8 mouse cellular contexts compared by ENCODE assay signal in the genomic region with DNA sequence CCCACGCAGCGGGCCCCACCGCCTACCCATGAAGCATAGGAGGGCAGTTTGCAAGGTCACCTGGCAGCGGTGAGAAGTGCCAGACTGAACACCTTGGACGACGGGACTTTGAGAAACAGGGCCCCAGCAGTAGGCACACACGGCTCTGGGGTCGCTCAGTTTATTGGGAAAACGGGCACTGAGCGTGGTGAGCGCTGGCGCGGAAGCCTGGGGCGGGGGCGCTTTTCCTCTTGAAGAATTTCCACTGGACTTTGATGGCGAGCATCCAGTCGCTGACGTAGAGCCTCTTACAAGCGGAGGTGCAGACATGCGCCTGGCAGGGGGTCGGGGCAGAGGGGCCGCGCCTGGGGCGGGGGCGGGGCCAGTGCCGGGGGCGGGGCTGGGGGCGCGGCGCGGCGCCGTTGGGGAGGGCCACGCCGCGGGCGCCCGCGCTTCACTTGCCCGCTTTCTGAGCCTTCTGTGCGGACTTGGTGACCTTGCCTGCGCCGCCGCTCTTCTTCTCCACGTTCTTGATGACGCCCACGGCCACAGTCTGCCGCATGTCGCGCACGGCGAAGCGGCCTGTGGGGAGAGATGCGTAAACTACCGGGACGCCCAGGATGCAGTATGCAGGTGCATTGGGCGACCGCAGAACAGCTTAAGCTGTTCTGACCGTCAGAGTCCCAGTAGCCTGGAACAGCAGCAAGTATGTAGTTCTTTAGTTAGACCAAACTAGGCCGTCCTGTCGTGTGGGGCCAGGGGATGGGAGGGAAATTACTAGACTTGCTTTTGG. TPM values are rescaled to one million over a fixed set of nuclear protein-coding genes. Genes with fewer than 3 reads are reported as not detected.
DNase-seq lines count a peak whose midpoint lies in the region; ATAC-seq and TF ChIP-seq lines count a peak whose summit lies in the region.
"Had no signal": no experiment of that assay in that cellular context is flagged by ENCODE, and none has a peak within 500 bp of the region (broad histone marks: within the 10 kb centered on the region; RNA-seq: fewer than 3 reads in every experiment).

No protein-coding gene starts in this region.

- peak overlapping the region; percentile 4 for H3K9ac ChIP-seq in ES-Bruce4 (ENCODE audit: low read depth, poor library complexity, severe bottlenecking)
- H3K9ac ChIP-seq in forebrain, embryonic 15.5 days (replicated peaks): peak overlapping the region; percentile 50
- peak overlapping the region; percentile 46; the same call in 1 of the 2 replicates for H3K9ac ChIP-seq in intestine, embryonic 16.5 days (ENCODE audit: low read depth, low read length)
- no peak overlapping the region for H3K9ac ChIP-seq in liver, postnatal 0 days (replicated peaks)

- no peak for TF ChIP-seq CTCF in ES-Bruce4 (IDR thresholded peaks at IDR 0.05; ENCODE audit: low read depth, low read length)
- TF ChIP-seq CTCF in liver, postnatal 0 days (IDR thresholded peaks at IDR 0.05; ENCODE audit: low read depth): no peak

- peak; percentile 35 for DNase-seq in CD4-positive helper T cell, adult 2 months (ENCODE audit: low read depth, low spot score)
- DNase-seq in liver, postnatal 0 days: no peak
- peak; percentile 64 for DNase-seq in retina, embryonic 14.5 days (ENCODE audit: low spot score)
- no peak for DNase-seq in gastrocnemius, postnatal 14 days

- peak overlapping the region; percentile 58 for H3K4me3 ChIP-seq in ES-Bruce4 (ENCODE audit: low read depth, low read length)
- peak overlapping the region; percentile 50 for H3K4me3 ChIP-seq in forebrain, embryonic 15.5 days
- peak overlapping the region; percentile 49 for H3K4me3 ChIP-seq in intestine, embryonic 16.5 days (ENCODE audit: low read length)
- H3K4me3 ChIP-seq in liver, postnatal 0 days (ENCODE audit: low read depth, low read length): peak overlapping the region; percentile 32; the same call in 1 of the 2 replicates

- peak; percentile 44 for ATAC-seq in forebrain, embryonic 15.5 days (replicated peaks)
- 0 out of 2 replicates have a peak, but pooled peaks have one; percentile 46 for ATAC-seq in intestine, embryonic 16.5 days
- ATAC-seq in liver, postnatal 0 days: no peak

- no peaks in the 10 kb centered on the region for H3K9me3 ChIP-seq in ES-Bruce4 (replicated peaks; ENCODE audit: control insufficient read depth, insufficient read depth, low read length, poor library complexity, severe bottlenecking)
- H3K9me3 ChIP-seq in forebrain, embryonic 15.5 days: no peaks in the 10 kb centered on the region
- no peaks in the 10 kb centered on the region for H3K9me3 ChIP-seq in intestine, embryonic 16.5 days (ENCODE audit: control insufficient read depth, low read length)
- no peaks in the 10 kb centered on the region for H3K9me3 ChIP-seq in liver, postnatal 0 days (ENCODE audit: low read length)

- no peaks in the 10 kb centered on the region for H3K36me3 ChIP-seq in ES-Bruce4 (ENCODE audit: control insufficient read depth, insufficient read depth, low read length, poor library complexity, severe bottlenecking)
- no peaks in the 10 kb centered on the region for H3K36me3 ChIP-seq in forebrain, embryonic 15.5 days
- H3K36me3 ChIP-seq in intestine, embryonic 16.5 days (ENCODE audit: control insufficient read depth, insufficient read depth, low read length): no peaks in the 10 kb centered on the region
- H3K36me3 ChIP-seq in liver, postnatal 0 days (replicated peaks; ENCODE audit: insufficient read depth, low read length): no peaks in the 10 kb centered on the region

- H3K27ac ChIP-seq in ES-Bruce4 (ENCODE audit: insufficient read depth, low read length): no peak overlapping the region
- H3K27ac ChIP-seq in forebrain, embryonic 15.5 days (replicated peaks): no peak overlapping the region
- no peak overlapping the region for H3K27ac ChIP-seq in intestine, embryonic 16.5 days (ENCODE audit: low read length)
- H3K27ac ChIP-seq in liver, postnatal 0 days (ENCODE audit: low read depth): no peak overlapping the region

- TF ChIP-seq EP300 in ES-Bruce4 (IDR thresholded peaks at IDR 0.05; ENCODE audit: insufficient read depth, low read depth, low read length): no peak
- no peak for TF ChIP-seq EP300 in liver, postnatal 0 days (IDR thresholded peaks at IDR 0.05; ENCODE audit: low read depth)

- TF ChIP-seq POLR2A in ES-Bruce4 (IDR thresholded peaks at IDR 0.05; ENCODE audit: insufficient read depth, low read length): no peak

- intact Hi-C loops in gastrocnemius, postnatal 14 days (cut with DNase I; ENCODE audit: low total_unique reads): no loop called here

- H3K4me2 ChIP-seq in forebrain, embryonic 15.5 days (replicated peaks): peak overlapping the region; percentile 86
- peak overlapping the region; percentile 88 for H3K4me2 ChIP-seq in intestine, embryonic 16.5 days (ENCODE audit: low read depth, low read length)
- H3K4me2 ChIP-seq in liver, postnatal 0 days (ENCODE audit: low read depth, low read length): peak overlapping the region; percentile 67

- no peaks in the 10 kb centered on the region; the same call in 1 of the 2 replicates for H3K27me3 ChIP-seq in ES-Bruce4 (ENCODE audit: control insufficient read depth, insufficient read depth, low read length, poor library complexity, severe bottlenecking)
- no peaks in the 10 kb centered on the region for H3K27me3 ChIP-seq in forebrain, embryonic 15.5 days
- peaks cover 31% of the 10 kb centered on the region for H3K27me3 ChIP-seq in intestine, embryonic 16.5 days (replicated peaks; ENCODE audit: control insufficient read depth, insufficient read depth, low read length)
- H3K27me3 ChIP-seq in liver, postnatal 0 days (ENCODE audit: insufficient read depth, low read length): peaks cover 46% of the 10 kb centered on the region

- WGBS in forebrain, embryonic 15.5 days: 1% methylated on average over 61 of the region's 61 CpGs
- WGBS in intestine, embryonic 16.5 days: 1% methylated on average over 61 of the region's 61 CpGs
- WGBS in liver, postnatal 0 days (ENCODE audit: insufficient replicate concordance): 2% methylated on average over 53 of the region's 61 CpGs

- no peaks in the 10 kb centered on the region for H3K4me1 ChIP-seq in ES-Bruce4 (ENCODE audit: control insufficient read depth, insufficient read depth, low read length)
- peaks cover 8% of the 10 kb centered on the region for H3K4me1 ChIP-seq in forebrain, embryonic 15.5 days
- H3K4me1 ChIP-seq in intestine, embryonic 16.5 days (ENCODE audit: control insufficient read depth, insufficient read depth, low read length): peaks cover 3% of the 10 kb centered on the region
- no peaks in the 10 kb centered on the region for H3K4me1 ChIP-seq in liver, postnatal 0 days (ENCODE audit: insufficient read depth)

RNA-seq across cellular contexts. Expression of gene Eef1a2, which starts 9.1 kb away (rescaled TPM):
- polyA plus RNA-seq in ES-Bruce4 (2011; ENCODE audit: insufficient read depth, insufficient read length, low read depth, missing spikeins): 0.43 TPM in 1 of 2 replicates, not detected in the other
- 5.8 and 6.3 TPM in 2 replicates for polyA plus RNA-seq in forebrain, embryonic 15.5 days (2015; fragmentation: Nextera tagmentation; extraction: Ambion mirVana)
- 0.06 TPM in 2 replicates for polyA plus RNA-seq in intestine, embryonic 16.5 days (2015; fragmentation: Nextera tagmentation; extraction: Ambion mirVana)
- 0.05 TPM in 1 of 2 replicates, not detected in the other for polyA plus RNA-seq in liver, postnatal 0 days (2015; fragmentation: Nextera tagmentation; extraction: Ambion mirVana)
- 1,000 to 10,000 TPM; 2,249 to 2,405 TPM for total RNA-seq in gastrocnemius, postnatal 14 days (2021)
- total RNA-seq: neutrophil, adult 5-6 weeks had no signal

RNA-seq across cellular contexts. Expression of gene Kcnq2, which starts 12.6 kb away (rescaled TPM):
- polyA plus RNA-seq in ES-Bruce4 (2011; ENCODE audit: insufficient read depth, insufficient read length, low read depth, missing spikeins): 0.76 and 1.0 TPM in 2 replicates
- polyA plus RNA-seq in forebrain, embryonic 15.5 days (2015; fragmentation: Nextera tagmentation; extraction: Ambion mirVana): 45.2 and 46.7 TPM in 2 replicates
- polyA plus RNA-seq in intestine, embryonic 16.5 days (2015; fragmentation: Nextera tagmentation; extraction: Ambion mirVana): 0.75 and 1.0 TPM in 2 replicates
- not detected in 2 replicates for polyA plus RNA-seq in liver, postnatal 0 days (2015; fragmentation: Nextera tagmentation; extraction: Ambion mirVana)
- under 1 TPM; 0.07 to 0.16 TPM for total RNA-seq in gastrocnemius, postnatal 14 days (2021)
- total RNA-seq: neutrophil, adult 5-6 weeks had no signal

RNA-seq across cellular contexts. Expression of gene Ppdpf, which starts 39.3 kb away (rescaled TPM):
- polyA plus RNA-seq in ES-Bruce4 (2011; ENCODE audit: insufficient read depth, insufficient read length, low read depth, missing spikeins): 56.0 and 67.7 TPM in 2 replicates
- polyA plus RNA-seq in forebrain, embryonic 15.5 days (2015; fragmentation: Nextera tagmentation; extraction: Ambion mirVana): 512 and 520 TPM in 2 replicates
- 275 and 287 TPM in 2 replicates for polyA plus RNA-seq in intestine, embryonic 16.5 days (2015; fragmentation: Nextera tagmentation; extraction: Ambion mirVana)
- polyA plus RNA-seq in liver, postnatal 0 days (2015; fragmentation: Nextera tagmentation; extraction: Ambion mirVana): 120 and 125 TPM in 2 replicates
- 10 to 100 TPM; 52.9 to 58.5 TPM for total RNA-seq in gastrocnemius, postnatal 14 days (2021)

RNA-seq across cellular contexts. Expression of gene Ptk6, which starts 54.9 kb away (rescaled TPM):
- polyA plus RNA-seq in ES-Bruce4 (2011; ENCODE audit: insufficient read depth, insufficient read length, low read depth, missing spikeins): not detected in 2 replicates
- not detected in 2 replicates for polyA plus RNA-seq in forebrain, embryonic 15.5 days (2015; fragmentation: Nextera tagmentation; extraction: Ambion mirVana)
- 0.45 and 0.70 TPM in 2 replicates for polyA plus RNA-seq in intestine, embryonic 16.5 days (2015; fragmentation: Nextera tagmentation; extraction: Ambion mirVana)
- polyA plus RNA-seq in liver, postnatal 0 days (2015; fragmentation: Nextera tagmentation; extraction: Ambion mirVana): 0.20 and 0.27 TPM in 2 replicates
- total RNA-seq in gastrocnemius, postnatal 14 days (2021): not detected

Comparison
In these comparisons a context has a peak if more than half of its experiments do, and no peak if none do; other contexts are left out.
1. DNase-seq: peak in CD4-positive helper T cell, adult 2 months (single experiment) and retina, embryonic 14.5 days (single experiment); none in liver, postnatal 0 days (single experiment) and gastrocnemius, postnatal 14 days (single experiment).
2. RNA of gene Kcnq2, which starts 12.6 kb away (polyA plus RNA-seq): 45.2 to 46.7 TPM in forebrain, embryonic 15.5 days; 0.76 to 1.0 TPM in ES-Bruce4, 0.75 to 1.0 TPM in intestine, embryonic 16.5 days and not detected in liver, postnatal 0 days; every median in the first group is over 10 times any median in the second.
3. Peak in every context shown above with its lines, with median percentiles within 50 percentile points of each other: H3K4me3 ChIP-seq and H3K4me2 ChIP-seq.